Mouse (Mus musculus): Measurements from ENCODE around the gene Clec10a. TPM values are rescaled to one million over a fixed set of nuclear protein-coding genes. Genes with fewer than 3 reads are reported as not detected.
"Not testable (repeated sequence)": the region's sequence is repeated elsewhere in the genome, so short reads cannot be mapped to it uniquely, and the experiment has no call there.

Gene Clec10a
- polyA plus RNA-seq, 2 experiments = 0.25 to 0.76 TPM

GRCm38 (mm10) chr11:70162336-70162735 lies 6.3 kb downstream of the Clec10a start:
- ATAC-seq (ENCODE audit: insufficient read depth) = no peak
- no peaks in the 10 kb centered on the region for H3K36me3 ChIP-seq (replicated peaks; ENCODE audit: control insufficient read depth, insufficient read depth, low read depth)
- no peak for DNase-seq (ENCODE audit: low read depth in 3 of 3, low spot score in 3 of 3)
- no peaks in the 10 kb centered on the region for H3K4me1 ChIP-seq (replicated peaks; ENCODE audit: control insufficient read depth in 2 of 2, insufficient read depth in 2 of 2, low read length in 1 of 2)
- H3K9ac ChIP-seq (replicated peaks) = no peak overlapping the region
- H3K9me3 ChIP-seq (ENCODE audit: control insufficient read depth, low read length) = no peaks in the 10 kb centered on the region
- no peak overlapping the region for H3K4me3 ChIP-seq (ENCODE audit: insufficient read depth in 1 of 2, low read depth in 2 of 2, low read length in 2 of 2)
- TF ChIP-seq EP300 (IDR thresholded peaks at IDR 0.05; ENCODE audit: low read depth) (no peak), CTCF (IDR thresholded peaks at IDR 0.05; ENCODE audit: low read depth) (no peak)
- H3K4me2 ChIP-seq (ENCODE audit: low read depth) = no peak overlapping the region
- no peaks in the 10 kb centered on the region for H3K27me3 ChIP-seq (ENCODE audit: control insufficient read depth, insufficient read depth, low read length)
- WGBS (ENCODE audit: insufficient replicate concordance) = 11% methylated on average over 3 of the region's 3 CpGs
- no peak overlapping the region for H3K27ac ChIP-seq

- DNase-seq (ENCODE audit: low read depth in 3 of 3, low spot score in 3 of 3) (no peak), ATAC-seq (ENCODE audit: insufficient read depth) (no peak)
- 40% methylated on average over 16 of the region's 16 CpGs for WGBS (ENCODE audit: insufficient replicate concordance)
- no peak overlapping the region for H3K27ac ChIP-seq
- H3K36me3 ChIP-seq (replicated peaks; ENCODE audit: control insufficient read depth, insufficient read depth, low read depth) = no peaks in the 10 kb centered on the region
- no peaks in the 10 kb centered on the region for H3K27me3 ChIP-seq (ENCODE audit: control insufficient read depth, insufficient read depth, low read length)
- H3K9ac ChIP-seq (replicated peaks) = no peak overlapping the region
- no peaks in the 10 kb centered on the region for H3K9me3 ChIP-seq (ENCODE audit: control insufficient read depth, low read length)
- H3K4me1 ChIP-seq (replicated peaks; ENCODE audit: control insufficient read depth in 2 of 2, insufficient read depth in 2 of 2, low read length in 1 of 2) = no peaks in the 10 kb centered on the region
- no peak overlapping the region for H3K4me2 ChIP-seq (ENCODE audit: low read depth)
- no peak overlapping the region for H3K4me3 ChIP-seq (ENCODE audit: insufficient read depth in 1 of 2, low read depth in 2 of 2, low read length in 2 of 2)
- no peak for TF ChIP-seq EP300 (IDR thresholded peaks at IDR 0.05; ENCODE audit: low read depth)
- TF ChIP-seq CTCF (IDR thresholded peaks at IDR 0.05; ENCODE audit: low read depth) = no peak
Measured at GRCm38 (mm10) chr11:70165972-70166921, 10.2 kb downstream of the Clec10a start.

GRCm38 (mm10) chr11:70168136-70168535 lies 12.1 kb downstream of the Clec10a start:
- TF ChIP-seq CTCF (IDR thresholded peaks at IDR 0.05; ENCODE audit: low read depth) = no peak
- no peak for TF ChIP-seq EP300 (IDR thresholded peaks at IDR 0.05; ENCODE audit: low read depth)
- no peak overlapping the region for H3K27ac ChIP-seq
- DNase-seq (ENCODE audit: low read depth in 3 of 3, low spot score in 3 of 3) (no peak), ATAC-seq (ENCODE audit: insufficient read depth) (no peak)
- no peak overlapping the region for H3K4me3 ChIP-seq (ENCODE audit: insufficient read depth in 1 of 2, low read depth in 2 of 2, low read length in 2 of 2)
- H3K4me2 ChIP-seq (ENCODE audit: low read depth) = no peak overlapping the region
- no peak overlapping the region for H3K9ac ChIP-seq (replicated peaks)
- no peaks in the 10 kb centered on the region for H3K36me3 ChIP-seq (replicated peaks; ENCODE audit: control insufficient read depth, insufficient read depth, low read depth)
- 53% methylated on average over 7 of the region's 7 CpGs for WGBS (ENCODE audit: insufficient replicate concordance)
- no peaks in the 10 kb centered on the region for H3K9me3 ChIP-seq (ENCODE audit: control insufficient read depth, low read length)
- H3K4me1 ChIP-seq (replicated peaks; ENCODE audit: control insufficient read depth in 2 of 2, insufficient read depth in 2 of 2, low read length in 1 of 2) = no peaks in the 10 kb centered on the region
- H3K27me3 ChIP-seq (ENCODE audit: control insufficient read depth, insufficient read depth, low read length) = no peaks in the 10 kb centered on the region

DNA sequence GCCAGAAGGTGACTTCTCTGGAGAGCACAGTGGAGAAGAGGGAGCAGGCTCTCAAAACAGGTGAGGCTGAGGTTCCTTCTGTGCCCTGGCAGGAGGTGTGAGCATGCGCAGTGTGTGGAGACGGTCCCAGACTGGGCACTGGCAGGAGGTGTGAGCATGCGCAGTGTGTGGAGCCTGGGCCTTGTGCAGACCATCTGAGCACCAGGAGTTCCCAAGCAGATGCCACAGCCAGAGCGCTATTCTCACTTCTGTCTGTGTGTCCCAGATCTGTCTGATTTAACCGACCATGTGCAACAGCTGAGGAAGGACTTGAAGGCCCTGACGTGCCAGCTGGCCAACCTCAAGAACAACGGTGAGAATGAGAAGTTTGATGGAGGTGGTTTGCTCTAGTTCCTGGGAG lies 13.5 kb downstream of the Clec10a start:
- H3K36me3 ChIP-seq (replicated peaks; ENCODE audit: control insufficient read depth, insufficient read depth, low read depth); H3K27me3 ChIP-seq (ENCODE audit: control insufficient read depth, insufficient read depth, low read length); ATAC-seq (ENCODE audit: insufficient read depth); DNase-seq (ENCODE audit: low read depth in 3 of 3, low spot score in 3 of 3); H3K9me3 ChIP-seq (ENCODE audit: control insufficient read depth, low read length); H3K4me1 ChIP-seq (replicated peaks; ENCODE audit: control insufficient read depth in 2 of 2, insufficient read depth in 2 of 2, low read length in 1 of 2); H3K4me2 ChIP-seq (ENCODE audit: low read depth); H3K27ac ChIP-seq; H3K9ac ChIP-seq (replicated peaks); H3K4me3 ChIP-seq (ENCODE audit: insufficient read depth in 1 of 2, low read depth in 2 of 2, low read length in 2 of 2): not testable (repeated sequence)
- WGBS (ENCODE audit: insufficient replicate concordance) = 65% methylated on average over 7 of the region's 7 CpGs

- no peaks in the 10 kb centered on the region for H3K4me1 ChIP-seq (replicated peaks; ENCODE audit: control insufficient read depth in 2 of 2, insufficient read depth in 2 of 2, low read length in 1 of 2)
- ATAC-seq (ENCODE audit: insufficient read depth) = no peak
- no peaks in the 10 kb centered on the region for H3K27me3 ChIP-seq (ENCODE audit: control insufficient read depth, insufficient read depth, low read length)
- H3K9ac ChIP-seq (replicated peaks) = no peak overlapping the region
- H3K9me3 ChIP-seq (ENCODE audit: control insufficient read depth, low read length) = no peaks in the 10 kb centered on the region
- no peak for DNase-seq (ENCODE audit: low read depth in 3 of 3, low spot score in 3 of 3)
- WGBS (ENCODE audit: insufficient replicate concordance) = 67% methylated on average over 7 of the region's 7 CpGs
- H3K27ac ChIP-seq = no peak overlapping the region
- H3K4me3 ChIP-seq (ENCODE audit: insufficient read depth in 1 of 2, low read depth in 2 of 2, low read length in 2 of 2) = no peak overlapping the region
- H3K36me3 ChIP-seq (replicated peaks; ENCODE audit: control insufficient read depth, insufficient read depth, low read depth) = no peaks in the 10 kb centered on the region
- no peak for TF ChIP-seq EP300 (IDR thresholded peaks at IDR 0.05; ENCODE audit: low read depth)
- TF ChIP-seq CTCF (IDR thresholded peaks at IDR 0.05; ENCODE audit: low read depth) = no peak
- H3K4me2 ChIP-seq (ENCODE audit: low read depth) = no peak overlapping the region
Measured at GRCm38 (mm10) chr11:70170291-70170690, 14.3 kb downstream of the Clec10a start.

Measured in liver, embryonic 14.5 days (tissue).